In genomic region chr8:8241755-8242501, GRCm38 (mm10) we compare ENCODE assay signal across 15 mouse cellular contexts.
DNase-seq lines count a peak whose midpoint lies in the region; ATAC-seq lines count a peak whose summit lies in the region.
"Had no signal": no experiment of that assay in that cellular context is flagged by ENCODE, and none has a peak within 500 bp of the region (broad histone marks: within the 10 kb centered on the region; RNA-seq: fewer than 3 reads in every experiment).

No protein-coding gene starts in this region.

- ATAC-seq in heart, embryonic 15.5 days (replicated peaks; ENCODE audit: insufficient number of reproducible peaks, insufficient read depth, low FRiP score, low read depth) = peak; percentile 67
- ATAC-seq in embryonic facial prominence, embryonic 13.5 days (ENCODE audit: insufficient number of reproducible peaks, insufficient read depth, low FRiP score, low TSS enrichment, low read depth) = no peak; the same call in 1 of the 2 replicates
- peak; percentile 44; the same call in 1 of the 2 replicates for ATAC-seq in hindbrain, embryonic 16.5 days
- peak; percentile 62; the same call in 1 of the 2 replicates for ATAC-seq in midbrain, embryonic 13.5 days

- no peak overlapping the region for H3K4me3 ChIP-seq in heart, embryonic 15.5 days
- H3K4me3 ChIP-seq in embryonic facial prominence, embryonic 13.5 days = no peak overlapping the region
- no peak overlapping the region for H3K4me3 ChIP-seq in hindbrain, embryonic 16.5 days (ENCODE audit: low read length)
- no peak overlapping the region for H3K4me3 ChIP-seq in midbrain, embryonic 13.5 days (replicated peaks)
- H3K4me3 ChIP-seq: embryonic facial prominence, embryonic 15.5 days had no signal

- no peaks in the 10 kb centered on the region for H3K9me3 ChIP-seq in heart, embryonic 15.5 days (replicated peaks)
- H3K9me3 ChIP-seq in embryonic facial prominence, embryonic 13.5 days = no peaks in the 10 kb centered on the region
- no peaks in the 10 kb centered on the region for H3K9me3 ChIP-seq in hindbrain, embryonic 16.5 days (ENCODE audit: control insufficient read depth, low read length)
- no peaks in the 10 kb centered on the region for H3K9me3 ChIP-seq in midbrain, embryonic 13.5 days
- H3K9me3 ChIP-seq: embryonic facial prominence, embryonic 15.5 days had no signal

- peaks cover 18% of the 10 kb centered on the region for H3K4me1 ChIP-seq in heart, embryonic 15.5 days (replicated peaks)
- peaks cover 40% of the 10 kb centered on the region for H3K4me1 ChIP-seq in embryonic facial prominence, embryonic 13.5 days
- H3K4me1 ChIP-seq in hindbrain, embryonic 16.5 days (ENCODE audit: control insufficient read depth, insufficient read depth, low read depth, low read length) = no peaks in the 10 kb centered on the region
- peaks cover 16% of the 10 kb centered on the region for H3K4me1 ChIP-seq in midbrain, embryonic 13.5 days (replicated peaks)

- no peak for DNase-seq in heart, adult 8-10 months (ENCODE audit: low spot score)
- DNase-seq in thymus, postnatal 0 days (ENCODE audit: low spot score) = no peak
- DNase-seq in gastrocnemius, postnatal 4 days (ENCODE audit: low spot score in 2 of 2) = no peak
- DNase-seq in urinary bladder, postnatal 25 days (ENCODE audit: low spot score) = no peak
- DNase-seq: cerebellum, adult 18-20 months; heart, adult 18-20 months; kidney, adult 2 months; kidney, postnatal 4 days had no signal

- H3K9ac ChIP-seq in heart, embryonic 15.5 days = no peak overlapping the region
- H3K9ac ChIP-seq in embryonic facial prominence, embryonic 13.5 days = no peak overlapping the region
- H3K9ac ChIP-seq in hindbrain, embryonic 16.5 days (ENCODE audit: low read depth, low read length) = no peak overlapping the region
- H3K9ac ChIP-seq in midbrain, embryonic 13.5 days (replicated peaks) = no peak overlapping the region
- H3K9ac ChIP-seq: embryonic facial prominence, embryonic 15.5 days; liver, embryonic 14.5 days had no signal

- H3K36me3 ChIP-seq in heart, embryonic 15.5 days = no peaks in the 10 kb centered on the region
- H3K36me3 ChIP-seq in embryonic facial prominence, embryonic 13.5 days = no peaks in the 10 kb centered on the region
- H3K36me3 ChIP-seq in hindbrain, embryonic 16.5 days (ENCODE audit: control insufficient read depth, insufficient read depth, low read length) = no peaks in the 10 kb centered on the region
- no peaks in the 10 kb centered on the region for H3K36me3 ChIP-seq in midbrain, embryonic 13.5 days
- H3K36me3 ChIP-seq: embryonic facial prominence, embryonic 15.5 days had no signal

- no peak overlapping the region for H3K4me2 ChIP-seq in heart, embryonic 15.5 days
- H3K4me2 ChIP-seq in embryonic facial prominence, embryonic 13.5 days = peak overlapping the region; percentile 11
- H3K4me2 ChIP-seq in hindbrain, embryonic 16.5 days (ENCODE audit: low read length) = no peak overlapping the region
- no peak overlapping the region for H3K4me2 ChIP-seq in midbrain, embryonic 13.5 days (replicated peaks)

- H3K27ac ChIP-seq in heart, embryonic 15.5 days = peak overlapping the region; percentile 43; the same call in 1 of the 2 replicates
- no peak overlapping the region for H3K27ac ChIP-seq in embryonic facial prominence, embryonic 13.5 days
- no peak overlapping the region for H3K27ac ChIP-seq in hindbrain, embryonic 16.5 days (ENCODE audit: low read depth, low read length)
- H3K27ac ChIP-seq in midbrain, embryonic 13.5 days = no peak overlapping the region
- H3K27ac ChIP-seq: embryonic facial prominence, embryonic 15.5 days; liver, embryonic 14.5 days; stomach, postnatal 0 days had no signal

- 16% methylated on average over 3 of the region's 3 CpGs for WGBS in heart, embryonic 15.5 days
- 20% methylated on average over 3 of the region's 3 CpGs for WGBS in embryonic facial prominence, embryonic 13.5 days
- 14% methylated on average over 3 of the region's 3 CpGs for WGBS in hindbrain, embryonic 16.5 days
- WGBS in midbrain, embryonic 13.5 days = 12% methylated on average over 3 of the region's 3 CpGs

- no peaks in the 10 kb centered on the region for H3K27me3 ChIP-seq in heart, embryonic 15.5 days
- no peaks in the 10 kb centered on the region for H3K27me3 ChIP-seq in embryonic facial prominence, embryonic 13.5 days
- H3K27me3 ChIP-seq in hindbrain, embryonic 16.5 days (replicated peaks; ENCODE audit: control insufficient read depth, insufficient read depth, low read length) = no peaks in the 10 kb centered on the region
- H3K27me3 ChIP-seq in midbrain, embryonic 13.5 days = no peaks in the 10 kb centered on the region
- H3K27me3 ChIP-seq: embryonic facial prominence, embryonic 15.5 days had no signal
